Mouse (Mus musculus): ENCODE measurements around the gene Scmh1. TPM values are rescaled to one million over a fixed set of nuclear protein-coding genes. Genes with fewer than 3 reads are reported as not detected.

The Scmh1 gene
- polyA plus RNA-seq, 1 experiment from 2014 or later, result 106 TPM

- Histone ChIP-seq H3K9ac (no peak overlapping the region), H3K27me3 (replicated peaks) (no peaks in the 10 kb centered on the region), H3K36me3 (replicated peaks) (peaks cover 27% of the 10 kb centered on the region), H3K4me1 (no peaks in the 10 kb centered on the region), H3K4me2 (no peak overlapping the region), H3K27ac (no peak overlapping the region), H3K4me3 (no peak overlapping the region), H3K9me3 (no peaks in the 10 kb centered on the region)
- WGBS, result 96% methylated on average over 7 of the region's 7 CpGs
- ATAC-seq (replicated peaks), result no peak
These were observed 111.4 kb downstream of the Scmh1 start for GRCm38 (mm10) chr4:120516491-120516890.

GRCm38 (mm10) chr4:120516907-120517306 is 111.8 kb downstream of the Scmh1 start:
- Histone ChIP-seq H3K4me3 (no peak overlapping the region), H3K9me3 (no peaks in the 10 kb centered on the region), H3K36me3 (replicated peaks) (peaks cover 31% of the 10 kb centered on the region), H3K4me1 (no peaks in the 10 kb centered on the region), H3K9ac (no peak overlapping the region), H3K4me2 (no peak overlapping the region), H3K27me3 (replicated peaks) (no peaks in the 10 kb centered on the region), H3K27ac (no peak overlapping the region)
- no peak for ATAC-seq (replicated peaks)
- 96% methylated on average over 7 of the region's 7 CpGs for WGBS

GRCm38 (mm10) chr4:120517335-120517734 is 112.3 kb downstream of the Scmh1 start:
- Histone ChIP-seq H3K9ac (no peak overlapping the region), H3K27me3 (replicated peaks) (no peaks in the 10 kb centered on the region), H3K9me3 (no peaks in the 10 kb centered on the region), H3K36me3 (replicated peaks) (peaks cover 36% of the 10 kb centered on the region), H3K4me1 (no peaks in the 10 kb centered on the region), H3K4me2 (no peak overlapping the region), H3K4me3 (no peak overlapping the region), H3K27ac (no peak overlapping the region)
- WGBS, result 86% methylated on average over 4 of the region's 4 CpGs
- ATAC-seq (replicated peaks), result no peak

GRCm38 (mm10) chr4:120521761-120522160 is 116.7 kb downstream of the Scmh1 start:
- Histone ChIP-seq H3K4me3 (no peak overlapping the region), H3K27ac (no peak overlapping the region), H3K27me3 (replicated peaks) (no peaks in the 10 kb centered on the region), H3K36me3 (replicated peaks) (peaks cover 53% of the 10 kb centered on the region), H3K4me1 (no peaks in the 10 kb centered on the region), H3K4me2 (no peak overlapping the region), H3K9ac (no peak overlapping the region), H3K9me3 (no peaks in the 10 kb centered on the region)
- ATAC-seq (replicated peaks), result no peak
- 79% methylated on average over 5 of the region's 5 CpGs for WGBS

GRCm38 (mm10) chr4:120522351-120522750 is 117.3 kb downstream of the Scmh1 start:
- Histone ChIP-seq H3K9me3 (no peaks in the 10 kb centered on the region), H3K27me3 (replicated peaks) (no peaks in the 10 kb centered on the region), H3K9ac (no peak overlapping the region), H3K27ac (no peak overlapping the region), H3K36me3 (replicated peaks) (peaks cover 52% of the 10 kb centered on the region), H3K4me2 (no peak overlapping the region), H3K4me3 (no peak overlapping the region), H3K4me1 (no peaks in the 10 kb centered on the region)
- WGBS, result 80% methylated on average over 4 of the region's 4 CpGs
- no peak for ATAC-seq (replicated peaks)

GRCm38 (mm10) chr4:120523092-120523491 is 118.0 kb downstream of the Scmh1 start:
- Histone ChIP-seq H3K9ac (no peak overlapping the region), H3K4me3 (no peak overlapping the region), H3K4me2 (no peak overlapping the region), H3K9me3 (no peaks in the 10 kb centered on the region), H3K27ac (no peak overlapping the region), H3K4me1 (no peaks in the 10 kb centered on the region), H3K27me3 (replicated peaks) (no peaks in the 10 kb centered on the region), H3K36me3 (replicated peaks) (peaks cover 58% of the 10 kb centered on the region)
- ATAC-seq (replicated peaks), result no peak
- 95% methylated on average over 3 of the region's 3 CpGs for WGBS

GRCm38 (mm10) chr4:120528171-120528570 is 123.1 kb downstream of the Scmh1 start:
- no peak overlapping the region for H3K9ac ChIP-seq
- no peak overlapping the region for H3K4me3 ChIP-seq
- H3K4me1 ChIP-seq, result no peaks in the 10 kb centered on the region
- no peaks in the 10 kb centered on the region for H3K9me3 ChIP-seq
- 77% methylated on average over 9 of the region's 9 CpGs for WGBS
- H3K4me2 ChIP-seq, result no peak overlapping the region
- no peak for ATAC-seq (replicated peaks)
- H3K36me3 ChIP-seq (replicated peaks), result peaks cover 64% of the 10 kb centered on the region
- no peaks in the 10 kb centered on the region for H3K27me3 ChIP-seq (replicated peaks)
- no peak overlapping the region for H3K27ac ChIP-seq

GRCm38 (mm10) chr4:120531986-120532385 is 126.9 kb downstream of the Scmh1 start, which contains the start of gene Slfnl1:
Gene Slfnl1 (plus strand): TSS chr4:120532231.
- no peaks in the 10 kb centered on the region for H3K27me3 ChIP-seq (replicated peaks)
- H3K27ac ChIP-seq, result no peak within 1 kb of the TSS
- peaks cover 37% of the 10 kb centered on the region for H3K36me3 ChIP-seq (replicated peaks)
- no peak within 1 kb of the TSS for H3K9ac ChIP-seq
- no peaks in the 10 kb centered on the region for H3K4me1 ChIP-seq
- H3K4me3 ChIP-seq, result no peak within 1 kb of the TSS
- H3K9me3 ChIP-seq, result no peaks in the 10 kb centered on the region
- no peak within 1 kb of the TSS for H3K4me2 ChIP-seq
- ATAC-seq (replicated peaks), result no peak
- 91% methylated on average over 6 of the region's 6 CpGs for WGBS

GRCm38 (mm10) chr4:120538664-120539063 is 133.6 kb downstream of the Scmh1 start:
- 93% methylated on average over 10 of the region's 10 CpGs for WGBS
- Histone ChIP-seq H3K9ac (no peak overlapping the region), H3K9me3 (no peaks in the 10 kb centered on the region), H3K4me2 (no peak overlapping the region), H3K36me3 (replicated peaks) (peaks cover 43% of the 10 kb centered on the region; the same call in 1 of the 2 replicates), H3K27me3 (replicated peaks) (no peaks in the 10 kb centered on the region), H3K27ac (no peak overlapping the region), H3K4me1 (no peaks in the 10 kb centered on the region), H3K4me3 (no peak overlapping the region)
- 0 out of 2 replicates have a peak, but pooled peaks have one; percentile 18 for ATAC-seq (replicated peaks)

- 92% methylated on average over 1 of the region's 1 CpGs for WGBS
- Histone ChIP-seq H3K9me3 (no peaks in the 10 kb centered on the region), H3K36me3 (replicated peaks) (peaks cover 68% of the 10 kb centered on the region), H3K4me2 (no peak overlapping the region), H3K27me3 (replicated peaks) (no peaks in the 10 kb centered on the region), H3K4me1 (no peaks in the 10 kb centered on the region), H3K27ac (no peak overlapping the region), H3K4me3 (no peak overlapping the region), H3K9ac (no peak overlapping the region)
- ATAC-seq (replicated peaks), result no peak
These were observed 139.8 kb downstream of the Scmh1 start for GRCm38 (mm10) chr4:120544896-120545295.

- H3K27ac ChIP-seq, result no peak overlapping the region
- no peaks in the 10 kb centered on the region for H3K9me3 ChIP-seq
- no peak overlapping the region for H3K4me2 ChIP-seq
- no peak overlapping the region for H3K4me3 ChIP-seq
- H3K9ac ChIP-seq, result no peak overlapping the region
- ATAC-seq (replicated peaks), result no peak
- no peaks in the 10 kb centered on the region for H3K27me3 ChIP-seq (replicated peaks)
- H3K4me1 ChIP-seq, result no peaks in the 10 kb centered on the region
- 95% methylated on average over 6 of the region's 6 CpGs for WGBS
- peaks cover 59% of the 10 kb centered on the region for H3K36me3 ChIP-seq (replicated peaks)
These were observed 151.5 kb downstream of the Scmh1 start for GRCm38 (mm10) chr4:120556592-120556991.

GRCm38 (mm10) chr4:120565726-120566125 is 160.6 kb downstream of the Scmh1 start:
- H3K36me3 ChIP-seq (replicated peaks), result no peaks in the 10 kb centered on the region
- H3K4me2 ChIP-seq, result no peak overlapping the region
- H3K27ac ChIP-seq, result no peak overlapping the region
- WGBS, result 91% methylated on average over 2 of the region's 2 CpGs
- no peaks in the 10 kb centered on the region for H3K27me3 ChIP-seq (replicated peaks)
- H3K4me3 ChIP-seq, result no peak overlapping the region
- no peak for ATAC-seq (replicated peaks)
- H3K4me1 ChIP-seq, result peaks cover 21% of the 10 kb centered on the region
- H3K9ac ChIP-seq, result no peak overlapping the region
- no peaks in the 10 kb centered on the region for H3K9me3 ChIP-seq

- no peak for ATAC-seq (replicated peaks)
- Histone ChIP-seq H3K4me2 (peak overlapping the region; percentile 79), H3K36me3 (replicated peaks) (no peaks in the 10 kb centered on the region), H3K9ac (peak overlapping the region; percentile 27; the same call in 1 of the 2 replicates), H3K9me3 (no peaks in the 10 kb centered on the region), H3K27me3 (replicated peaks) (no peaks in the 10 kb centered on the region), H3K4me1 (peaks cover 28% of the 10 kb centered on the region), H3K27ac (no peak overlapping the region), H3K4me3 (no peak overlapping the region)
- WGBS, result 57% methylated on average over 5 of the region's 5 CpGs
These were observed 162.9 kb downstream of the Scmh1 start for GRCm38 (mm10) chr4:120568005-120568404.

All from midbrain, embryonic 15.5 days (tissue).